Comparison of ENCODE assay signal across 11 mouse cellular contexts in the genomic region with DNA sequence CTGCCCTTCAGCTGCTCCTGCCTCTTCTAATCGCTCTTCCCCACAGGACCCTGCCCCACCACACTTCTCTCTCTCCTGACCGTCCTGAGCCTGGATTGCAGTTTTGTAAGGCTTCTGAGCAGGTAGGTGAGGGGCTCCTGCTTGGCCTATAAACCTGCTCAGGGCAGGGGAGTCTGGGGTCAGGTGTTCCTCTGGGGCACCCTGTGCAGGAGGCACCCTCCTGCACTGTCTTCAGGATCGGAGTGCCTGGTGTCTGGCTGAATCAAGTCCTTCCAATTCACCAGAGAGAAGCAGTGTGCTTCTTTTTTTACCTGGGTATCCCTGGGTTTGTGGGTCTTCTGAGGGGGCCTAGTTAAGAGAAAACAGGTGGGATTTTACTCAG. TPM values are rescaled to one million over a fixed set of nuclear protein-coding genes. Genes with fewer than 3 reads are reported as not detected.
A peak's percentile ranks its signal among the peaks of the same experiment; 100 is the strongest.
DNase-seq lines count a peak whose midpoint lies in the region; ATAC-seq and TF ChIP-seq lines count a peak whose summit lies in the region.
"Not testable (repeated sequence)": the region's sequence is repeated elsewhere in the genome, so short reads cannot be mapped to it uniquely, and the experiment has no call there.
"Had no signal": no experiment of that assay in that cellular context is flagged by ENCODE, and none has a peak within 500 bp of the region (broad histone marks: within the 10 kb centered on the region; RNA-seq: fewer than 3 reads in every experiment).

No protein-coding gene starts in this region.

- peak overlapping the region; percentile 39; the same call in 1 of the 2 replicates for H3K4me2 ChIP-seq in forebrain, embryonic 13.5 days
- H3K4me2 ChIP-seq in heart, embryonic 16.5 days (ENCODE audit: low read depth, low read length), result peak overlapping the region; percentile 80
- H3K4me2 ChIP-seq in intestine, postnatal 0 days (replicated peaks; ENCODE audit: low read depth), result peak overlapping the region; percentile 72
- peak overlapping the region; percentile 64 for H3K4me2 ChIP-seq in limb, embryonic 13.5 days (replicated peaks)
- peak overlapping the region; percentile 71 for H3K4me2 ChIP-seq in liver, postnatal 0 days (ENCODE audit: low read depth, low read length)
- H3K4me2 ChIP-seq in stomach, embryonic 16.5 days (ENCODE audit: low read depth, low read length), result peak overlapping the region; percentile 41

- not testable (repeated sequence) for ATAC-seq in forebrain, embryonic 13.5 days; heart, embryonic 16.5 days (replicated peaks; ENCODE audit: extremely low read depth, insufficient read depth, low FRiP score); stomach, embryonic 16.5 days (ENCODE audit: insufficient read depth, low FRiP score)
- peak; percentile 12; the same call in 1 of the 2 replicates for ATAC-seq in intestine, postnatal 0 days
- peak; percentile 29; the same call in 1 of the 2 replicates for ATAC-seq in limb, embryonic 13.5 days (ENCODE audit: low FRiP score, low read depth)
- peak; percentile 56; the same call in 1 of the 2 replicates for ATAC-seq in liver, postnatal 0 days

- H3K27me3 ChIP-seq in forebrain, embryonic 13.5 days; heart, embryonic 16.5 days (ENCODE audit: control insufficient read depth, insufficient read depth, low read length); intestine, postnatal 0 days (replicated peaks; ENCODE audit: control insufficient read depth, insufficient read depth, low read length); limb, embryonic 13.5 days; liver, postnatal 0 days (ENCODE audit: insufficient read depth, low read length); stomach, embryonic 16.5 days (ENCODE audit: control insufficient read depth, insufficient read depth, low read length): not testable (repeated sequence)

- TF ChIP-seq EP300 in liver, postnatal 0 days (IDR thresholded peaks at IDR 0.05; ENCODE audit: low read depth), result not testable (repeated sequence)

- not testable (repeated sequence) for DNase-seq in liver, postnatal 0 days
- DNase-seq in naive thymus-derived CD4-positive, alpha-beta T cell, adult 2 months (ENCODE audit: low read depth), result peak; percentile 38

- not testable (repeated sequence) for H3K9ac ChIP-seq in forebrain, embryonic 13.5 days
- peak overlapping the region; percentile 82 for H3K9ac ChIP-seq in heart, embryonic 16.5 days (ENCODE audit: low read length)
- 0 out of 2 replicates have a peak overlapping the region, but pooled peaks have one; percentile 22 for H3K9ac ChIP-seq in intestine, postnatal 0 days (ENCODE audit: low read depth, low read length)
- H3K9ac ChIP-seq in limb, embryonic 13.5 days, result peak overlapping the region; percentile 35; the same call in 1 of the 2 replicates
- H3K9ac ChIP-seq in liver, postnatal 0 days (replicated peaks), result peak overlapping the region; percentile 83
- peak overlapping the region; percentile 52 for H3K9ac ChIP-seq in stomach, embryonic 16.5 days (ENCODE audit: low read length)

- H3K27ac ChIP-seq in bone marrow macrophage, adult 2 months (ENCODE audit: insufficient read depth, low read depth, low read length); forebrain, embryonic 13.5 days; heart, embryonic 16.5 days (ENCODE audit: low read length); intestine, postnatal 0 days (ENCODE audit: low read depth, low read length); limb, embryonic 13.5 days; stomach, embryonic 16.5 days (ENCODE audit: low read length): not testable (repeated sequence)
- peak overlapping the region; percentile 95 for H3K27ac ChIP-seq in liver, postnatal 0 days (ENCODE audit: low read depth)

- H3K4me1 ChIP-seq in bone marrow macrophage, adult 2 months (ENCODE audit: control insufficient read depth, insufficient read depth, low read length), result peaks cover 29% of the 10 kb centered on the region
- H3K4me1 ChIP-seq in forebrain, embryonic 13.5 days; intestine, postnatal 0 days (replicated peaks; ENCODE audit: control insufficient read depth, insufficient read depth, low read length); stomach, embryonic 16.5 days (ENCODE audit: control insufficient read depth, insufficient read depth, low read length): not testable (repeated sequence)
- peaks cover 22% of the 10 kb centered on the region for H3K4me1 ChIP-seq in heart, embryonic 16.5 days (ENCODE audit: control insufficient read depth, insufficient read depth, low read length)
- peaks cover 13% of the 10 kb centered on the region for H3K4me1 ChIP-seq in limb, embryonic 13.5 days
- H3K4me1 ChIP-seq in liver, postnatal 0 days (ENCODE audit: insufficient read depth), result peaks cover 46% of the 10 kb centered on the region

- not testable (repeated sequence) for H3K9me3 ChIP-seq in forebrain, embryonic 13.5 days (replicated peaks); heart, embryonic 16.5 days (replicated peaks; ENCODE audit: control insufficient read depth, low read length); intestine, postnatal 0 days (ENCODE audit: control insufficient read depth); limb, embryonic 13.5 days; liver, postnatal 0 days (ENCODE audit: low read length); stomach, embryonic 16.5 days (replicated peaks; ENCODE audit: control insufficient read depth, low read length)

- H3K36me3 ChIP-seq in forebrain, embryonic 13.5 days (ENCODE audit: poor library complexity, severe bottlenecking); heart, embryonic 16.5 days (ENCODE audit: control insufficient read depth, insufficient read depth); intestine, postnatal 0 days (ENCODE audit: control insufficient read depth, insufficient read depth); limb, embryonic 13.5 days; liver, postnatal 0 days (replicated peaks; ENCODE audit: insufficient read depth, low read length); stomach, embryonic 16.5 days (ENCODE audit: control insufficient read depth, insufficient read depth, low read length): not testable (repeated sequence)

- WGBS in forebrain, embryonic 13.5 days, result 43% methylated on average over 2 of the region's 3 CpGs
- WGBS in heart, embryonic 16.5 days, result 13% methylated on average over 1 of the region's 3 CpGs
- WGBS in intestine, postnatal 0 days, result 11% methylated on average over 3 of the region's 3 CpGs
- WGBS in limb, embryonic 13.5 days, result 10% methylated on average over 2 of the region's 3 CpGs
- WGBS in liver, postnatal 0 days (ENCODE audit: insufficient replicate concordance), result 3% methylated on average over 2 of the region's 3 CpGs
- WGBS in stomach, embryonic 16.5 days, result 19% methylated on average over 2 of the region's 3 CpGs

- H3K4me3 ChIP-seq in bone marrow macrophage, adult 2 months (ENCODE audit: insufficient read depth, low read length), result peak overlapping the region; percentile 52
- not testable (repeated sequence) for H3K4me3 ChIP-seq in forebrain, embryonic 13.5 days
- H3K4me3 ChIP-seq in heart, embryonic 16.5 days (ENCODE audit: low read length), result peak overlapping the region; percentile 77
- peak overlapping the region; percentile 54 for H3K4me3 ChIP-seq in intestine, postnatal 0 days (ENCODE audit: low read depth, low read length)
- H3K4me3 ChIP-seq in limb, embryonic 13.5 days, result peak overlapping the region; percentile 49
- H3K4me3 ChIP-seq in liver, postnatal 0 days (ENCODE audit: low read depth, low read length), result peak overlapping the region; percentile 69
- peak overlapping the region; percentile 51 for H3K4me3 ChIP-seq in stomach, embryonic 16.5 days (replicated peaks; ENCODE audit: low read length)

- not testable (repeated sequence) for TF ChIP-seq CTCF in bone marrow macrophage, adult 2 months (IDR thresholded peaks at IDR 0.05; ENCODE audit: low read depth, low read length); intestine, postnatal 0 days (IDR thresholded peaks at IDR 0.05; ENCODE audit: low read depth); liver, postnatal 0 days (IDR thresholded peaks at IDR 0.05; ENCODE audit: low read depth)

- TF ChIP-seq POLR2A in bone marrow macrophage, adult 2 months (IDR thresholded peaks at IDR 0.05; ENCODE audit: borderline replicate concordance, low read depth, low read length), result not testable (repeated sequence)

RNA-seq across cellular contexts. Expression of a gene that starts 15.6 kb away (rescaled TPM):
- polyA plus RNA-seq in bone marrow macrophage, adult 2 months (2012; ENCODE audit: insufficient read depth, insufficient read length, missing spikeins), result 40.7 and 44.4 TPM in 2 replicates
- 0.29 and 0.49 TPM in 2 replicates for polyA plus RNA-seq in forebrain, embryonic 13.5 days (2015; fragmentation: Nextera tagmentation; extraction: Ambion mirVana)
- 4.2 and 6.4 TPM in 2 replicates for polyA plus RNA-seq in heart, embryonic 16.5 days (2015; fragmentation: Nextera tagmentation; extraction: Ambion mirVana)
- 5.4 and 6.4 TPM in 2 replicates for polyA plus RNA-seq in intestine, postnatal 0 days (2015; fragmentation: Nextera tagmentation; extraction: Ambion mirVana)
- 1.5 and 2.0 TPM in 2 replicates for polyA plus RNA-seq in limb, embryonic 13.5 days (2015; fragmentation: Nextera tagmentation; extraction: Ambion mirVana)
- 17.2 and 18.2 TPM in 2 replicates for polyA plus RNA-seq in liver, postnatal 0 days (2015; fragmentation: Nextera tagmentation; extraction: Ambion mirVana)
- polyA plus RNA-seq in stomach, embryonic 16.5 days (2015; fragmentation: Nextera tagmentation; extraction: Ambion mirVana), result 3.7 and 4.0 TPM in 2 replicates

RNA-seq across cellular contexts. Expression of a gene that starts 15.7 kb away (rescaled TPM):
- polyA plus RNA-seq in bone marrow macrophage, adult 2 months (2012; ENCODE audit: insufficient read depth, insufficient read length, missing spikeins), result 31.3 and 33.3 TPM in 2 replicates
- polyA plus RNA-seq in forebrain, embryonic 13.5 days (2015; fragmentation: Nextera tagmentation; extraction: Ambion mirVana), result 0.83 and 0.94 TPM in 2 replicates
- 8.2 and 12.3 TPM in 2 replicates for polyA plus RNA-seq in heart, embryonic 16.5 days (2015; fragmentation: Nextera tagmentation; extraction: Ambion mirVana)
- 10.9 and 11.5 TPM in 2 replicates for polyA plus RNA-seq in intestine, postnatal 0 days (2015; fragmentation: Nextera tagmentation; extraction: Ambion mirVana)
- polyA plus RNA-seq in limb, embryonic 13.5 days (2015; fragmentation: Nextera tagmentation; extraction: Ambion mirVana), result 3.4 and 3.8 TPM in 2 replicates
- polyA plus RNA-seq in liver, postnatal 0 days (2015; fragmentation: Nextera tagmentation; extraction: Ambion mirVana), result 42.4 and 43.7 TPM in 2 replicates
- 4.5 and 6.3 TPM in 2 replicates for polyA plus RNA-seq in stomach, embryonic 16.5 days (2015; fragmentation: Nextera tagmentation; extraction: Ambion mirVana)

RNA-seq across cellular contexts. Expression of a gene that starts 43.6 kb away (rescaled TPM):
- polyA plus RNA-seq in bone marrow macrophage, adult 2 months (2012; ENCODE audit: insufficient read depth, insufficient read length, missing spikeins), result 23.5 and 26.6 TPM in 2 replicates
- 119 and 135 TPM in 2 replicates for polyA plus RNA-seq in forebrain, embryonic 13.5 days (2015; fragmentation: Nextera tagmentation; extraction: Ambion mirVana)
- polyA plus RNA-seq in heart, embryonic 16.5 days (2015; fragmentation: Nextera tagmentation; extraction: Ambion mirVana), result 112 TPM in 2 replicates
- 86.2 and 90.1 TPM in 2 replicates for polyA plus RNA-seq in intestine, postnatal 0 days (2015; fragmentation: Nextera tagmentation; extraction: Ambion mirVana)
- 134 and 146 TPM in 2 replicates for polyA plus RNA-seq in limb, embryonic 13.5 days (2015; fragmentation: Nextera tagmentation; extraction: Ambion mirVana)
- polyA plus RNA-seq in liver, postnatal 0 days (2015; fragmentation: Nextera tagmentation; extraction: Ambion mirVana), result 87.7 and 87.9 TPM in 2 replicates
- 111 and 118 TPM in 2 replicates for polyA plus RNA-seq in stomach, embryonic 16.5 days (2015; fragmentation: Nextera tagmentation; extraction: Ambion mirVana)

RNA-seq across cellular contexts. Expression of a gene that starts 46.7 kb away (rescaled TPM):
- 3.4 and 4.1 TPM in 2 replicates for polyA plus RNA-seq in bone marrow macrophage, adult 2 months (2012; ENCODE audit: insufficient read depth, insufficient read length, missing spikeins)
- 13.9 and 21.2 TPM in 2 replicates for polyA plus RNA-seq in forebrain, embryonic 13.5 days (2015; fragmentation: Nextera tagmentation; extraction: Ambion mirVana)
- 11.5 and 12.4 TPM in 2 replicates for polyA plus RNA-seq in heart, embryonic 16.5 days (2015; fragmentation: Nextera tagmentation; extraction: Ambion mirVana)
- 3.6 and 4.0 TPM in 2 replicates for polyA plus RNA-seq in intestine, postnatal 0 days (2015; fragmentation: Nextera tagmentation; extraction: Ambion mirVana)
- polyA plus RNA-seq in limb, embryonic 13.5 days (2015; fragmentation: Nextera tagmentation; extraction: Ambion mirVana), result 24.3 and 26.4 TPM in 2 replicates
- polyA plus RNA-seq in liver, postnatal 0 days (2015; fragmentation: Nextera tagmentation; extraction: Ambion mirVana), result 4.2 and 5.3 TPM in 2 replicates
- polyA plus RNA-seq in stomach, embryonic 16.5 days (2015; fragmentation: Nextera tagmentation; extraction: Ambion mirVana), result 12.7 and 14.9 TPM in 2 replicates

RNA-seq across cellular contexts. Expression of a gene that starts 59.6 kb away (rescaled TPM):
- not detected in 2 replicates for polyA plus RNA-seq in bone marrow macrophage, adult 2 months (2012; ENCODE audit: insufficient read depth, insufficient read length, missing spikeins)
- polyA plus RNA-seq in forebrain, embryonic 13.5 days (2015; fragmentation: Nextera tagmentation; extraction: Ambion mirVana), result not detected in 2 replicates
- polyA plus RNA-seq in heart, embryonic 16.5 days (2015; fragmentation: Nextera tagmentation; extraction: Ambion mirVana), result 0.08 TPM in 1 of 2 replicates, not detected in the other
- not detected in 2 replicates for polyA plus RNA-seq in intestine, postnatal 0 days (2015; fragmentation: Nextera tagmentation; extraction: Ambion mirVana)
- polyA plus RNA-seq in limb, embryonic 13.5 days (2015; fragmentation: Nextera tagmentation; extraction: Ambion mirVana), result 0.09 TPM in 1 of 2 replicates, not detected in the other
- 4.9 and 7.0 TPM in 2 replicates for polyA plus RNA-seq in liver, postnatal 0 days (2015; fragmentation: Nextera tagmentation; extraction: Ambion mirVana)
- polyA plus RNA-seq in stomach, embryonic 16.5 days (2015; fragmentation: Nextera tagmentation; extraction: Ambion mirVana), result 0.17 and 0.26 TPM in 2 replicates
- polyA plus RNA-seq: forebrain, embryonic 16.5 days; limb, embryonic 10.5 days; midbrain, embryonic 16.5 days had no signal
